Mouse (Mus musculus) liver, postnatal 0 days (tissue): ENCODE results near the gene Urb1. TPM values are rescaled to one million over a fixed set of nuclear protein-coding genes. Genes with fewer than 3 reads are reported as not detected.

ENCODE experiments used
- ATAC-seq: fragments of 200-750 bp; cut with Nextera tagmentation; 2 replicates; pipeline ENCODE4 v1.8.0; 2017; ENCODE audit warnings: mild to moderate bottlenecking, moderate library complexity
- DNase-seq: peaks from one replicate; pipeline ENCODE4 v3.0.0-alpha.2; 2016
- H3K27ac ChIP-seq: fragments of 300-500 bp; sonication (generic); 2 replicates; pipeline ENCODE4 v1.5.1; 2014; ENCODE audit warnings: antibody characterized with exemption, moderate library complexity, mild to moderate bottlenecking, low read depth
- H3K27me3 ChIP-seq: fragments of 300-500 bp; sonication (generic); 2 replicates; pipeline ENCODE4 v1.6.1; 2014; ENCODE audit warnings: low read length, control low read depth, mixed read lengths; ENCODE audit not compliant: insufficient read depth
- H3K36me3 ChIP-seq: fragments of 300-500 bp; sonication (generic); replicated peaks from 2 replicates; pipeline ENCODE4 v1.6.1; 2014; ENCODE audit warnings: mild to moderate bottlenecking, control low read depth, low read length, moderate library complexity, mixed read lengths; ENCODE audit not compliant: insufficient read depth
- H3K4me1 ChIP-seq: fragments of 300-500 bp; sonication (generic); 2 replicates; pipeline ENCODE4 v1.6.1; 2014; ENCODE audit warnings: antibody characterized with exemption, mild to moderate bottlenecking, control low read depth; ENCODE audit not compliant: insufficient read depth
- H3K4me2 ChIP-seq: fragments of 300-500 bp; sonication (generic); 2 replicates; pipeline ENCODE4 v1.6.1; 2014; ENCODE audit warnings: low read depth, mild to moderate bottlenecking, low read length, moderate library complexity, mixed read lengths
- H3K4me3 ChIP-seq: fragments of 300-500 bp; sonication (generic); 2 replicates; pipeline ENCODE4 v1.5.1; 2014; ENCODE audit warnings: low read depth, low read length
- H3K9ac ChIP-seq: fragments of 300-500 bp; sonication (generic); replicated peaks from 2 replicates; pipeline ENCODE4 v1.6.1; 2014; ENCODE audit warnings: mild to moderate bottlenecking, moderate library complexity
- H3K9me3 ChIP-seq: fragments of 300-500 bp; sonication (generic); 2 replicates; pipeline ENCODE4 v1.6.1; 2016; ENCODE audit warnings: mild to moderate bottlenecking, control low read depth, low read length, mixed read lengths
- CTCF ChIP-seq: sonication (generic); IDR thresholded peaks from 2 replicates; pipeline ENCODE4 v1.5.1; 2016; ENCODE audit warnings: antibody characterized with exemption, low read depth
- EP300 ChIP-seq: IDR thresholded peaks from 2 replicates; pipeline ENCODE4 v1.6.1; 2016; ENCODE audit warnings: antibody characterized with exemption, low read depth, mild to moderate bottlenecking
- WGBS: fragments of 180-500 bp; shearing (Covaris S2); extraction: QIAGEN DNeasy Blood & Tissue Kit; methylation state at CpG from one replicate; pipeline ENCODE4 v1.1.7; 2014; ENCODE audit not compliant: insufficient replicate concordance; 5-methylcytosine and 5-hydroxymethylcytosine counted together
- polyA plus RNA-seq: library from polyadenylated mRNA; unstranded; fragments of >200 nt; fragmentation: Nextera tagmentation; extraction: Ambion mirVana; gene quantifications from 2 replicates; pipeline ENCODE4 v1.2.1, GENCODE M21; 2015

The Urb1 gene
- polyA plus RNA-seq, 1 experiment from 2014 or later: 1.6 TPM

DNA sequence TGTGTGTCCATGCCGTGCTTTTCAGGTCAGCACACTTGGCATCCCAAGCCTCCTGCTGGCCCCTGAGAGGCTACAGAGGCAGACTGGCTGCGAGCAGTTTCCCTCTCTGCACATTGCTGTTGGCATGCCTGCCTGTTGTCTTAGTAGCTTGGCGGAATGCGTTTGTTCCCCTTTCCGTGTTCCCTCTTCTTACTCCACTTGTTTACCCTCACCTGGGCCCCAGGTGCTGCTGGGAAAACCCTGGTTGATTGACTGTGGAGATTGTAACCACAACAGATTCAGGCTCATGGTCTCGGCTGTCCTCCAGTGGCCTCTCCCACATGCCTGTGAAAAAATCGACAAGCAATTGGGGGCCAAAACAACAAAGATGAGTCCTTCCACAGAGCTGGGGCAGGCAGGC is 38.5 kb upstream of the Urb1 start:
- Histone ChIP-seq H3K4me1 (no peaks in the 10 kb centered on the region), H3K4me3 (no peak overlapping the region), H3K9me3 (no peaks in the 10 kb centered on the region), H3K9ac (no peak overlapping the region), H3K27ac (no peak overlapping the region), H3K27me3 (no peaks in the 10 kb centered on the region), H3K4me2 (no peak overlapping the region), H3K36me3 (no peaks in the 10 kb centered on the region)
- peak; percentile 41; the same call in 1 of the 2 replicates for ATAC-seq
- no peak for DNase-seq
- 42% methylated on average over 7 of the region's 7 CpGs for WGBS
- TF ChIP-seq CTCF: no peak
- no peak for TF ChIP-seq EP300

DNA sequence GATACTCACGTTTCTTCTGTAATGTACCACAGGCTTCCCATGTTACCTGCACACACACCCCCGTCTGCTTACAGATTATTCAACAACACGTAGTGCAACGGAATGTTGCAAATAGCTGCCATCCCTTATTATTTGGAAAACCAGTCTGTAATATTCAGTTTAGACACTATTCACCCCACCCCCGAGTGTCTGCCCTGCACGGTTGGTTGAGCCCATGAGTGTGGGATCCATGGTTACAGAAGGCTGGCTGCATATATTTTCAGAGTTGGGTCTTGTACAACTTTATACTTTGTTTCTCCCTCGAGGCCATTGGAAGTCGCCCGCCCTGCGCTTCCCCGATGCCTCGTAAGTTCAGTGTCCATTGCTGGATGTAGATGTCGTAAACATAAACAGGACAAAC is 35.4 kb upstream of the Urb1 start:
- no peak overlapping the region for H3K27ac ChIP-seq
- H3K4me2 ChIP-seq: no peak overlapping the region
- H3K4me3 ChIP-seq: no peak overlapping the region
- no peak for TF ChIP-seq CTCF
- TF ChIP-seq EP300: no peak
- no peaks in the 10 kb centered on the region for H3K27me3 ChIP-seq
- H3K4me1 ChIP-seq: no peaks in the 10 kb centered on the region
- no peak for ATAC-seq
- no peak for DNase-seq
- no peaks in the 10 kb centered on the region for H3K9me3 ChIP-seq
- H3K9ac ChIP-seq: no peak overlapping the region
- H3K36me3 ChIP-seq: no peaks in the 10 kb centered on the region
- WGBS: 80% methylated on average over 13 of the region's 13 CpGs

DNA sequence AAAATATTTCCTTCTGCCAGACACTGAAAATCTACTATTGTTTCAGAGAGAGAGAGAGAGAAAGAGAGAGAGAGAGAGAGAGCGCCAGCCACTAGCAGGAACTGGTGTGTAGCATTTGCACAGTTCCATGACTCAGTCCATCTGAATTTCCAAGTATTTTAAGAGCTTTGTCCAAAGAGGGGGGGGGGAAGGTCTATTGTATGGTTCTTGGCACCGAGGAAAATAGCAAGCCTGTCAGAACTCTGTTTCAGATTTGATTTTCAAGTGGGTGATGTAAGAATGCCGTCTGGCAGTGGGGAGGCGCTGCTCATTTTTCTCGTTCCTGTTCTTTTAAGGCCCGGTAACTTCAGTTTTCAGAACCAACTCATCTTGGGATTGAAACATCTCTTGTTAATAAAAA is 34.8 kb upstream of the Urb1 start:
- no peak overlapping the region for H3K4me2 ChIP-seq
- H3K4me3 ChIP-seq: no peak overlapping the region
- H3K4me1 ChIP-seq: no peaks in the 10 kb centered on the region
- H3K36me3 ChIP-seq: no peaks in the 10 kb centered on the region
- H3K27me3 ChIP-seq: no peaks in the 10 kb centered on the region
- DNase-seq (no peak), ATAC-seq (no peak)
- TF ChIP-seq EP300: no peak
- TF ChIP-seq CTCF: no peak
- 77% methylated on average over 6 of the region's 6 CpGs for WGBS
- no peaks in the 10 kb centered on the region for H3K9me3 ChIP-seq
- no peak overlapping the region for H3K27ac ChIP-seq
- H3K9ac ChIP-seq: no peak overlapping the region

DNA sequence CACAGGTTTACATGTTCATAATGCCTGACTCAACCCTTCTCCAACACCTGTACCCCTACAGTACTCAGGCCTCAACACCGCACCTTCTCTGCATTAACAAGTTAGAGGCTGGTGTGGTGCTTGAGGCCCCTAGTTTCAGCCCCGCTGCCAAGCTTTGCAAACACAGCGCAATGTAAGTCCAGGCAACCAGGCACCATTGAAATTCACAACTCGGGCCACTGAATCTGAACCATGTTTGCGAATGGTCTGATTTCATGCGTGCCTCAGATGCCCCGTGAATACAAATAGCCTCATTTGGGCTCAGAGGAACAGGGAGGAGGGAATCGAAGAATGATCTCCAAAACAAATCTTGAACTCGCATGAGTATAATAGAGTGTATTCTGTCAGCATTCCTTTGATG is 32.0 kb upstream of the Urb1 start:
- H3K27me3 ChIP-seq: no peaks in the 10 kb centered on the region
- ATAC-seq (no peak), DNase-seq (no peak)
- no peak overlapping the region for H3K27ac ChIP-seq
- H3K4me2 ChIP-seq: no peak overlapping the region
- no peaks in the 10 kb centered on the region for H3K9me3 ChIP-seq
- TF ChIP-seq CTCF (no peak), EP300 (no peak)
- no peaks in the 10 kb centered on the region for H3K36me3 ChIP-seq
- WGBS: 75% methylated on average over 9 of the region's 9 CpGs
- no peaks in the 10 kb centered on the region for H3K4me1 ChIP-seq
- H3K4me3 ChIP-seq: no peak overlapping the region
- H3K9ac ChIP-seq: no peak overlapping the region

DNA sequence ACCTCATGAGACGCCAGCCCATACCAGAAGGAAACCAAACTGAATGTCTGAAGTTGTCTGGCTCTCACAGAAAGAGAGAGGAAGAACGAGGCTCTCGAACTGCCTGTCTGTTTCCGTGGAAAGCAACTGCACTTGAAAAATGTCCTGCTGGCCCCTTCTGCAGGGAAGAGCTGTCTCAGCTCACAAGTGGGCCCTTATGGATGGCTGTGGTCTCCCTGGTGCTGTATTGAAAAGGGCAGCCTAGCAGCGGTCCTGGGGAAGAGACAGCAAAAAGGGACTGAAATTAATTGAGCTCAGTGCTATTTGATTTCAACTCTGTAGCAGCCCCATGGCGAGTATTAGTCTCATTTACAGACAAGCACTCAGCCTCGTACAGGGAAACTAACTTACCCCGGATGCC is 27.2 kb upstream of the Urb1 start:
- H3K4me1 ChIP-seq: no peaks in the 10 kb centered on the region
- TF ChIP-seq EP300 (no peak), CTCF (no peak)
- WGBS: 58% methylated on average over 8 of the region's 8 CpGs
- peaks cover 21% of the 10 kb centered on the region for H3K27me3 ChIP-seq
- no peak overlapping the region for H3K9ac ChIP-seq
- H3K4me3 ChIP-seq: no peak overlapping the region
- H3K27ac ChIP-seq: no peak overlapping the region
- no peak for ATAC-seq
- H3K36me3 ChIP-seq: no peaks in the 10 kb centered on the region
- H3K9me3 ChIP-seq: no peaks in the 10 kb centered on the region
- no peak overlapping the region for H3K4me2 ChIP-seq
- DNase-seq: no peak

DNA sequence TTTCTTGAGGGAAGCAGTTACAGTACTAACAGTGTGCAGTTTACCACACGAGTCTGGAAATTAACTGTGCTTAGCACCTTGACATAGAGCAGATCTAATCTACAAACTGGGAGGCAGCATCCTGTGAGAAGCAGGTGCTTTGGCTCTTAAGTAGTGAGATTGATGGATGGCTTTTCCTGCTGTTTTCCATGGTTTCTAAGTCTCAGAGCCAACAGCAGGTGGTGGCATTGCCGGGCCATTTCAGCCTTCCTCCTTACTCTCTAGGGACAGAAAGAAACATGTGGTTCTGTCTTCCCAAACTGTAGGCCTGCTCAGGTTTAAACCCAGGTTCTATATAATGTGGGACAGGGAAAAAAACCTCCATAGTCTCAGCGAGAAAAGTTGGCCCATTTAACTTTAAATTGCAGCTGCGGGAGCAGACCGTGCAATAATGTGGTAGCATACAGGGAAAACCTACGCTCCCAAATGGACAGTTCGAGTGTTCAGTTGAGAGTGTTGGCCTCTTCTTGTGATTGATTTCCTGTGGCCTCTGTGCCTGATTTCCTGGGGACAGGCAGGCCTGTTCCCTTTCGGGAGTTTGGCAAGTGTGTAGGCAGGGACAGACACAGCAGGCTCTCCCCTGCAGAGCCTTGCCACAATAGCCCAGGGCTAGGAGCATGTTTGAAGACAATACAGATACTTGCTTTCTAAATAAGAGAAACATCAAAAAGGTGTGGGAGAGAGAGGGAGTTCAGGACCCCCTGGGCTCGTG is 23.0 kb upstream of the Urb1 start:
- ATAC-seq (no peak), DNase-seq (no peak)
- Histone ChIP-seq H3K27me3 (peaks cover 46% of the 10 kb centered on the region), H3K9me3 (no peaks in the 10 kb centered on the region), H3K4me1 (peaks cover 24% of the 10 kb centered on the region), H3K4me3 (no peak overlapping the region), H3K27ac (no peak overlapping the region), H3K4me2 (no peak overlapping the region), H3K9ac (no peak overlapping the region), H3K36me3 (no peaks in the 10 kb centered on the region)
- 51% methylated on average over 9 of the region's 9 CpGs for WGBS
- TF ChIP-seq CTCF (no peak), EP300 (no peak)
